Mouse (Mus musculus) gastrocnemius, adult 8-10 months (tissue): ENCODE results near the gene Zxdc. TPM values are rescaled to one million over a fixed set of nuclear protein-coding genes. Genes with fewer than 3 reads are reported as not detected.

Experiments
- DNase-seq, 2 experiments: peaks; one replicate each; pipeline ENCODE4 v3.0.0; 2022; ENCODE audit warnings: low spot score in 2 of 2
- total RNA-seq, 4 experiments: library from RNA; stranded (reverse); gene quantifications; 2 replicates each; pipeline ENCODE4 v1.2.4; 2022

The Zxdc gene
- total RNA-seq: 10 to 100 TPM; 11.6 to 14.2 (median 12.1) TPM

DNA sequence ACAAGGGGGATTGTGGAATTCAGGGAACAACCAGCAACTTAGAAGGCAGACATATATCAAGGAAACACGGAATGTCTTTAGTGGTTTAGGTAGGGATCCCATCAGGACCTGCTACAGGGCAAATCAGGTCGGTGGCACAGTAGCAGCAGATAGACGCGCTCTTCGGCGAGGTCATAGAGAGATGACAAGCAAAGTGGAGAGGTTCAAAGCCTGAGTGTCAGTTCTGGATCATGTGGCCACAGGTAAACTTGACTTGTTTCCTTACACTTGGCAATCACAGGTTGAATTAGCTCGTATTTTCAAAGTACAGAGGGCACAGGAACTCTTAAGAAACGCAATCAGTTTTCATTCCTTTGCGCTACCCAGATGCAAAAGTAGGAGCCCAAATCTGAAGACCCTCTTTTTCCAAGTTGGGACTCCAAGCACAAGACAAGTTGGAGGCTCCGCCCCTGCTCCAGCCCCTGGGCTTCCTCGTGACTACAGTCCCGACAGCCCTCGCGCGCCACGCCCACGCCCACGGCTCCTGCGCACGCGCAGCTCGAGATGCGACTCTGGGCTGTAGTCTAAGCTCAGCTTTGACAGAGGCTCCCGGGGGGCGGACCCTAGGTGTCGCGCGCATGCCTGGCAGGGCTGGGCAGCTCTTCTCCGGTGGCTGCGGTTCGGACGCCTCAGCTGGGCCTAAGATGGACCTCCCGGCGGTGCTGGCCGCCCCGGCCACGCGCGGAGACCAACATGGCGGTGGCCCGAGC lies at the start of gene Zxdc:
TSS of gene Zxdc (plus strand) at position 517 of the 749 bp plus-strand sequence.
- peak; percentile 99 for DNase-seq

DNA sequence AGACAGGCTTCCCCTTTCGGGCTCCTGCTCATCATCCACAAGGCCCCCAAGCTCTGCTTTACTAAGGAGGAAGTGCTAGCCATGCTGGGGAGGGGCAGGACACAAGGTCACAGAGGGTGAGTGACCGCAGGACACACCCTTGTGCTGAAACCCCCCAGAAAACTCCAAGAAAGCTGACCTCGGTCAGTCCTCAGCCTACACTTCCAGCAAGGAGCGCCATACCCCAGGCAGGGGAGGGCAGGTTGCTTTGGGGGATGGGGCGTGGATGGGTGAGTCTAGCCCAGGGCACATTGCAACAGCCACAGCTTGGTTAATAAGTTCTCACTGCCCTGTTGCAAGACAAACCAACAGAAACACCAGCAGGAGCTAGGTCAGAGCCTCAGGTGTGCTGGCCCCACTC lies 48.9 kb upstream of the Zxdc start:
- no peak for DNase-seq

DNA sequence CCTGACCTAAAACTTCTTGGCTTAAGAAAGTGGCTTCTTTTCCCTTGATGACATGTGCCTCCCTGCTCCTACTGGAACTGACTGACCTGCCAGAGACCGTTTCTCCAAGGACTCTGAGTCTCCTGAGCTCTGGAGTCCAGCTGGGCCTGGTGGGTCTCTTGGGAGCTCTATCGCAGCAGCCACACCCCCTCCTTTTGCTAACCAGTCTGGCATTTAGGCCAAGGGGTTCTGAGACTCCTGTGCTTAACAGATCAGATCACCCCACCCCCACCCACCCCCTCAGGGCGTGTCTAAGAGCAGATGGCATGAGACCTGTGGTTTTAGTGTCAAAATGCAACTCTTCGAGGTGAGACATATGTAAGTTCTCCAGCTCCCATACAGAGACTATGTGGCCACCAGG lies 47.5 kb upstream of the Zxdc start:
- DNase-seq: no peak

DNA sequence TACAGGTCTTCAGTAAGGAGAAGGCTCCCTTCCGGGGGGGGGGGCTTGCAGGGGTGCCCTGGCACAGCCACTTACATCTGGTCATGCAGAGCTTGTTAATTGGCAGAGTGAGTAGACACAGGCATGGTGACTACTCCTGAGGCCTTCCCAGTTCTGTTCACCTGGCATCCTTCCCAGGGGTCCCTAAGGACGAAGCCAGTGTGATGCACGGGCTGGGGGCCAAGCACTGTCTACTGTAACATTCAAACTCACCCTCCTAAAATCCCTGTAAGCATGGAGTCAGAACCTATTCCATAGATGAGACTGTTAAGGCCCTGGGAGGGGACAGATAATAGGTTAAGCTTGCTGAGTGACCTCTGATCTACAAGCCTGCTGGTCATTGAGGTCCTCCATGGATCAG lies 45.3 kb upstream of the Zxdc start:
- no peak for DNase-seq

DNA sequence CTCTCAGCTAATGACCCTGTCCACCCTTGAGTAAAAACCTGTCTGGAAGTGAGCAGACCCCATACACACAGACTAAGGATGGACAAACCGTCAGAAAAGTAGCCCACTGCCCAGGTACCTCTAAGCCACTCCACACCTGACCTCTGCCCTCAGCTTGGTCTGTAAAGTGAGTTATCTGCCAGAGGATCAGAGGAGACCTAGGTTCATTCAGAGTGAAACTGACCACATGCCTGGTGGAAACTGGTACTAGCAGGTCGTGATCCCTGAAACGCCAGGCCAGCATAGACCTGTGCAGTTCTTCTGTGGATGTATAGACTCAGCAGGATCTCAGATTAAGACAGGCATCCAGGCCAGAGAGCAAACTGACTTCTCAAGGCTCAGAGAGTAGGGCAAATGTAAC lies 44.8 kb upstream of the Zxdc start:
- no peak for DNase-seq

DNA sequence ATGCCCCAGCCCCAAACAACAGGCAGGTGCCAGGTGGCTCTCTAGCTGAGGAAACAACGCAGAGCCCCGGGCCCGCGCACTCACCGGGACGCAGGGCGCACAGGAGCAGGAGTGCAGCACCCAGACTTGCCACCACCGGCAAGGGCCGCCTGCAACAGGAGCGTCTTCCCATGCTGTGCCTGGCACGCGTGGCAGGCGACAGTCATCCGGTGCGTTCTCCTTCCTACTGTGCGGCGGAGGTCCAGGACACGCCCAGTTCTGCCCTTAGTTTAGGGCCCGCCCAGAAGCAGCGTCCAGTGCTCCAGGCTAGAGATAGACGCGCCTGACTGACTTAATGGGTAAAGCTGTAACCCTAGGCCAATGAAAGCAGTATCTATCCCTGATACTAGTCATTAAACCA lies 44.3 kb upstream of the Zxdc start, which contains the start of gene Chst13:
TSS of gene Chst13 (minus strand) at position 195 of the 400 bp plus-strand sequence.
- peak; percentile 13 to 20 for DNase-seq

DNA sequence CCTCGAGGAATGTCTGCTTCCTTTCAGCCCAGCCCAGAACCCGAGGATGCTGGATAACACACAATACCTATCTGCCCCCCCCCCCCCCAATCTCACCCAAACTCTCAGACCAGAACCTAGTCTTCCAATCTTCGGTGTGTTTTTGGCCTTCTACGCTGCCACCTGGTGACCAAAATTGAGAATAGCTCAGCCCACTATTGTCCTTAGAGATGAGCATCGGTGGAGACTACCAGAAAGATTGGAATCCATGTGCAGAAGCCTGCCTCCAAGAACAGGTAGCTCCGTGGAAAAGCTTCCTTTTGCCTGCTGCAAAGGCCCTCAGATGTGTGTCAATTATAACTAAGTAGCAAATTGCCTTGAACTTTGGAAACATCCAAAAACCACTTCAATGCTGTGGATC lies 41.6 kb upstream of the Zxdc start:
- no peak for DNase-seq

DNA sequence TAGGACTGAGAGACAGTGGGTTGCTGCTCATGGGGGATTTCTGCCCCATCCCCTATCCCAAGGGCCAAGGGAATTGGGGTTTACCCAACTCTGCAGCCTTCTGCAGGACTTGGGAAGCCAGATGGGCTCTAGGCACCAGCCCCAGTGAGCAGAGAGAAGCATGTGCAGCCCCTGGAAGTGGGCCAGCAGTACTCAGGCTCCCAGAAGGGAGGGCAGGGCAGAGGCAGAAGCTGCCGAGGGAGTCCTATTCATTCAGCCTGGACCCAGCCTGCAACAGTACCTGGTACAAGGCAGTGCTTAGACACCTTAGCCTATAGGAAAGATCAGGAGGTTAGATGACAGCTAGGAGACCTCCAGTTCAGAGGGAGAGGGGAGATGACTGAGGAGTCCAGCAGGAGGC lies 39.3 kb upstream of the Zxdc start:
- DNase-seq: peak in 1 of 2 experiments; percentile 34

DNA sequence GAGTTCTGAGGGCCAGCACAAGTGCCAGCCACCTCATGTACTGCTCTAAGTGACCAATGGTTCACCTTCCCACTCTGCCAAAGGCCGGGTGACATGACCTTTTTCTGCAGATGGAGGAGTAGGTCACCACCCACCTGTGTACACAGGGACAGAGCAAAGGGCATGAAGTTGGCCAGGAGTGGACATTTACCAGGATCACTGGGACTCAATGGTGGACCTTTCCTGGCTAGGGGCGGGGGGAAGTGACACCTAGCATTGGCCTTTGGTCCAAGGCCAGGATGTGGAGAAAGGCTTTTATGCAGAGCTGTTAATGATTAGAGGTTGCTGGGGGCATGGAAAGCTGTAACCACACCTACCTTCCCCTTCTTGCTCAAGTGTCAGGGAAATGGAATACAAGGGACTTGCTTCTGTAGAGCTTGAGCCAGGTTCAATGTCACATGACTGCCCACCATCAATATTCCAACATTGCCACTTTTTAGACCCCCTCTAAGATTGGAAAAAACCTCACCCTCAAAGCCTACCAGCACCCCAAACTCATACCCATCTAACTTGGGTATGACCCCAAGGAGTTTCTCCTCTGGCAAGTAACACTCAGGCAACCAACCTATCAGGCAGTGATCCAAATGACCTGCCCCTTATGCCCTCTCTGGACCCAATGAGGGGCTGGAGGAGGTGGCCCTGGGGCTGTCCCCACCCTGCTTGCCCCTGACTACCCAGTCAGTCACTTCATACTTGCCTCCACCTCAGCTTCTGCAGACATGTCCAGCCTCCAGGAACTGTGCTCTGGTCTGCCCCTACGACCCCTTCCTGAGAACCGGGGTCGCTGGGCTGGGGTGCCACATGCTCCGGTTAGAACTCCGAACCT lies 36.5 kb upstream of the Zxdc start, which contains the start of gene Uroc1:
TSS of gene Uroc1 (plus strand) at position 724 of the 865 bp plus-strand sequence.
- no peak for DNase-seq

DNA sequence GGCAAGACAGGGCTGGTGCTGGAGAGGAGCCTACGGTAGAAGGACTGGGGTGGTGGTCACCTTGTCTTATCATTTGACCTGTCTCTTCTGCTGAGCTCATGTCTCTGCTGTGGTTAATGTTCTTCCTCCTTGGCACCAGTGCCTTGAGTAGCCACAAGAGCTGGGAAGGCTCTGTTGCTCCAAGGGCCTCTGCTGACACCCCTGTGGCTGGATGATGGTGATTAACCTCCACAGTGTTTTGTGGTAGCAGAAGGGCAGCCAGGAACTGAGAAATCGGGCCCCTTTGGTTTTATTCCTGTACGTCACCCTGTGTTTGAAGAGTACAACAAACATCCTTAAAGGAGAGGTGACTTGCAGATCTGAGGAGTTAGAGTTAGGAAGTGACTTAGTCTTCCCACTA lies 35.0 kb upstream of the Zxdc start:
- no peak for DNase-seq

DNA sequence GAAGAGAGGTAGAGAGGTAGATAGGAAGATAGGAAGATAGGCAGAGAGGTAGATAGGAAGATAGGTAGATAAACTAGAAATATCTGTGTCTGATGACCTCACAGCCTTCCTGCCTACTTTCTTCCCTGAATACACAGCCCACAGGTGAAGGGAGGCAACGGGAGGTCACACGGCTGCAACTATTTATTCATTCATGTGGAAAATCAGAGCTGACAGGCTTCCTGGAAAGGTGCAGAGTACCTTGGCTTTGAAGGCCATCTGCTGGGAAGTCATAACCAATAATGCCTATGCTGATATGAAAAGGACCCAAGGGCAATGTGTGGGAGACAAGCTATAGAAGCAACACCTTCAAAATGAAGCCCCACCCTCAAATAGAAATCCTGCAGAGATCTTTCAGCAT lies 26.9 kb upstream of the Zxdc start:
- DNase-seq: no peak

DNA sequence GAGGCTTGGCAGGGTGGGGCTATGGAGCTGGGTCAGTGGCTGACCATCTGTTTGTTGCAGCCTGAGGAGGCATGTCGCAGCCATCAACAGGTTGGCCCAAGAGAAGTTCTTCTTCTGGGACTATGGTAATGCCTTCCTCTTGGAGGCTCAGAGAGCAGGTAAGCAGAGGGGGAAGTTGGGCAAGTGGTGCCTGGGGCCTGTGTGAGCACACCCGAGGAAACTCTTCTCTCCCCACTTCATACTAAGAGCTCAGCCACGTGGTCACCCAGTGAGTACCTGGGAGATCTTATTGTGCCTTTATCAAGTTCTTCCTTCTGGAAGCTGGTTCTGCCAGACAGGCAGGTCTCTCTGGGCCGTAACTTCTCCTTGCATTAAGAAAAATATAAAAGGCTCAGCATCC lies 22.1 kb upstream of the Zxdc start:
- no peak for DNase-seq

DNA sequence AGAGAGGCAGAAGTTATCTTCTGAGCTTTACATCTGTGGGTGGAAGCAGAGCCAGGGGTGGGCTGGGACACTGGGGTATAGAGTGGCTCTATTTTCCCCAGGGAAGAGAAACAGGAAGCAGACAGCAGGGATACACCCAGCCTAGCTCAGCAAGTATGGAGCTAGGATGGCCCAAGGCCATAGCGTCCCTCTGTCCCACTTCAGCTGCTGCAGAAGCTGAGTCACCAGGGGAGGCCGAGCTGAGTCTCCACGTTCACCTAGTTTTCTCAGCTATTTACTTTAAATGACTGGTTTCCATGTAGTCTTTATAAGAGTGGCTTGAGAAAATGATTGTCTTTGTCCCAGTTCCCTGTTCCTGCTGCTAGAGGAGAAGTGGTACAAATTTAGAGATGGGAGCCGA lies 20.8 kb upstream of the Zxdc start:
- DNase-seq: no peak

DNA sequence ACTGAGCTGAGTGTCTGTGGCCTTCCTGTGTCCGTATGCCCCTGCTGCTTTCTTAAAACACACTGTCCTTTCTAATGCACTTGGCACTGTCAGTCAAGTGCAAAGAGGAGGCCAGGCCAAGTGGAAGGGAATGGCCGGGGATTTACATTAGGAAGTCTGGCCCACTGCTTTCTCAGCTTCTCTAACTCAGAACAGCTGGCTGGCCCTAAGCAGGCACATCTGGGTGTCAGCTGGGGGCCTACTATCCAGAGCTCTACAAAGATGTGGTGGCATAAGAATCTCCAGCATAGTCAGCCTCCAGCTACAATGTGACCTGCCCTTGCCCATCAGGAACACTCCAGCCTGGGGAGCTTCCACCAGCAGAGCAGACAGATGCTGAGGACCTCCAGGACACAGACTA lies 19.3 kb upstream of the Zxdc start:
- no peak for DNase-seq

DNA sequence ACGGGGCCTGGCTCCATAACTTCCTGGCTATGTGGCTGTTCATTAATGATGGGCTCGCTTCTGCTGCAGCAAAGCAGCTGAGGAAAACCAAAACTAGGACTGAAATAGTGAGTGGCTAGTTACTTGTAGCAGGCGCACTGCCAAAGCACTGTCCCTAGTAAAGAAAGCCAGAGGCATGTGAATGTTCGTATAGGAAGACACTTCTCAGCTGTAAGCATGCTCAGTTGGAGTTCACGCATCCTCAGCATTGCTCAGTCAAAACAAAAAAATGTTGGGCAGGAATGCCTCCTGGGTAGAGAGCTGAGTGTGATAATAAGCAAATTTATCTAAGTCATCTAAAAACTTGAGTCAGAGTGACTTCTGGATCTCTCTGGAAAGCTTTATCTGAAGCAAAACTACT lies 11.2 kb upstream of the Zxdc start:
- no peak for DNase-seq

DNA sequence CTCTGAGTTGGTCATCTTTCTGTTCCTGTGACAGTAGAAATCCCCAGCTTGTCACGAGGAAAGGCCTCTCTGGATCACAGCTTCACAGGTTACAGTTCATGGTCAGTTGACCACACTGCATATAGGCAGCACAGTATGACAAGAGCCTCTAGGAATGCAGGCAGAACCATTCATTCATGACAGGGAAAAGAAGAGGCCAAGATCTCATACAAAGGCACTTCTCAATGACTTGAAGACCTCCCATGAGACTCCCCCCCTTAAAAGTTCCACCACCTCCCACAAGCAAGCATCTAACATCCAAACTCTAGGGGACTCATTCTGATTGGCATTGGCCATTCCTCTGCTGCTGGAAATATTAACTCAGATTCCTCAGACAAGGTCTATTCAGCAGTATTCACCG lies 9.8 kb upstream of the Zxdc start:
- DNase-seq: no peak

DNA sequence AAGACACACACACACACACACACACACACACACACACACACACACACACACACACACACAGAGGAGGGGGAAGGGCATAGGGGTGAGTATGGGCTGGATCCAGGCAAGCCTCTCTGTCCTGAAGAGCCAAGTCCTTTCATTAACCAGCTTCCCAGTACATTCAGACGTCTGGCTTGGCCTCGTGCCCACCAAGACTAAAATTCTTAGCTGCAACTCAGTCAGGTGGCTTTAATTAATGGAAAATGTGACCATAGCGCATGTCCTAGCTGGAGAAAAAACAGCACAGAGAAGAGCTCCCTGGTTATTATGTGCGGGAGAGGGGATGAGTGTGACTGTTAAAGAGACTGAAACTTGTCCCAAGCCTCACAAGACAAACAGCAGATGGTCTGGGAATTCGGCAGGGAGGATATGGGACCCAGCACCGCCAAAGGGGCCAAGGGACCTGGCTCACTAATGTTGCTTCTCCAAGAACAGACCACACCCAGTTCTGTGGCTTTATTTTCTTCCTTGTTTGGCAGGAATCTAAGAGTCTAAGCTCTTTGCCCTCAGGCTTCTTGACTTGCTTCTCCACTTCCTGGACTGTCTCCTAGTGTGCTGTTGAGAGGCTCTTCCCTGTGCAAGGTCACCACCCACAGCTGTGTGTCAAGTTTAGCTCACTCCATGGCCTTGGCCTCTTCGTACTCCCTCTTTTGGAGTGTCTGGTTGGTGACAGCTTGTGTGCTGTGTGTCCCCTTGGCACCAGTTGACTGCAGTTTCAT lies 9.1 kb upstream of the Zxdc start:
- peak; percentile 62 to 69 for DNase-seq

DNA sequence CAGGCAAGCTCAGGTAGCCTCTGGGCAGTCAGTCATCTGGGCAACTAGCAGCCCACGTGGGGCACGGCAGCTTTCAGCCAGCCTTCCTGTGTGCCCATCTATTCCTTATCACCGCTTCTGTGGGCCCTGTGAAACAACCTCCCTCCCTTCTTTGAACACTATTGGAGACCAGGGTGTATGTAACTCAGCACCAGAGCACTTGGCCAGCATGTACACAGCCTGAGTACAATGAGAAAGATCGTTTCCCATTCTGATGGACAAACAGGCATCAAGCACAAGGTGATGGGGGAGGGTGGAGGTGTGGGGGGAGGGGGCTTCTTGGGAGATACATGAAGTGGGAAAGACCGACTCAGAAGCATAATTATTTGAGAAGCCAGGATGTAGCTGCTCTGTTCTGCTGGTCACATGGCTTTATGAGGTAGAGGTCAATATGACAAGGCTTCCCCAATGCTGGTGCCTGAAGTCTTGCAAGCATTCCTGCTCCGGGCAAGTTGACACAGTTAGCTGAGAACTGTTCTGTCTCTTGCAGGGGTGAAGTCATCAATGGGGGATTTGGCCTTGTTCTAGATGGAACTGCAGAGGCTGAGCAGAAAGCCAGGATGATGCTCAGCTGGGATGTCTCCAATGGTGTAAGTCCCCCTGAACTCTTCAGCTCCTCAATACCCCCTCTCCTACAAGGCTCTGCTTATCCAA lies 8.2 kb upstream of the Zxdc start:
- no peak for DNase-seq

DNA sequence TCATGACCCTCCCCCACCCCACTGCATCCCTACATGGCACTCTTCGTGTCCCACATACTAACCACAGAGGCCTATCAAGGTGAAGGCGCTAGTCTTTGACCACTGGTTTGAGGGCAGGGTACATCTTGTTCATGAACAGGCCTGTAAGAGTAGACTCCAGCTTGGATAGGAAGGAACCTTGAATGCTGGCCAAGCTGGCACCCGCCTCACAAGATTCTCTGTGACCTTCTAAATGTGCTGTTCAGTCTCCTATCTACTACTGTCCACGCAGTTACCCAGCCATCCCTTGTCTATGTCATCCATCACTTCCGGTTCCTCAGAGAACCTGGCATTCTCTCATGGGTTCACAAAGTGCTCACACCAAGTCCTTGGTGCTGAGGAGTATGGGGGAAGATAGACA lies 6.0 kb upstream of the Zxdc start:
- DNase-seq: no peak

DNA sequence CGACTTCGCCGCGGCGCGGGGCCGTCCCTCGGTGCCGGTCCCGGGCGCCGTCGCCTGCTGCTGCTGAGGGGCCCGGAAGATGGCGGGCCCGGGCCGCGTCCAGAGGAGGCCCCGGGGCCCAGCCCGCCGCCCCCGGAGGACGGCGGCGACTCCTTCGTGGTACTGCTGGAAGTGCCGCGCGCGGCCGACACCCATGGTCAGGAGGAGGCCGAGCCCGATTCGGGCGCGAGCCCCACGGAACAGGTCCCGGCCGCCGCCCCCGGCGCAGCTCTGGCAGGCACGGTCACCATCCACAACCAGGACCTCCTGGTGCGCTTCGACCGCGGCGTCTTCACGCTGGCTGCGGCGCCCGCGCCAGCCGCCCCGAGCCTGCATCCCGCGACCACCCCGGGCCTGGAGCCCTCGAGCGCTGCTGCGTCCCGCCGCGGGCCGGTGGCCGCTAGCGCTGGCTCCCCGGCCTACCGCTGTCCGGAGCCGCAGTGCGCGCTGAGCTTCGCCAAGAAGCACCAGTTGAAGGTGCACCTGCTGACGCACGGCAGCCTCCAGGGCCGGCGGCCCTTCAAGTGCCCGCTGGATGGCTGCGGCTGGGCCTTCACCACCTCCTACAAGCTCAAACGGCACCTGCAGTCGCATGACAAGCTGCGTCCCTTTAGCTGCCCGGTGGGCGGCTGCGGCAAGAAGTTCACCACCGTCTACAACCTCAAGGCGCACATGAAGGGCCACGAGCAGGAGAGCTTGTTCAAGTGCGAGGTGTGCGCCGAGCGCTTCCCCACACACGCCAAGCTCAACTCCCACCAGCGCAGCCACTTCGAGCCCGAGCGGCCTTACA lies 647 bp downstream of the Zxdc start:
- peak in 1 of 2 experiments; percentile 17 for DNase-seq
